Mouse (Mus musculus) right cerebral cortex, postnatal 4 days (tissue): ENCODE data around the gene Slc51a.

Experiments
- DNase-seq: peaks from one replicate; pipeline ENCODE4 v3.0.0-alpha.2; 2022

Slc51a gene

GRCm38 (mm10) chr16:32487234-32488111 lies at the start of gene Slc51a:
Gene Slc51a (minus strand): TSS chr16:32487879.
- DNase-seq, result no peak

DNA sequence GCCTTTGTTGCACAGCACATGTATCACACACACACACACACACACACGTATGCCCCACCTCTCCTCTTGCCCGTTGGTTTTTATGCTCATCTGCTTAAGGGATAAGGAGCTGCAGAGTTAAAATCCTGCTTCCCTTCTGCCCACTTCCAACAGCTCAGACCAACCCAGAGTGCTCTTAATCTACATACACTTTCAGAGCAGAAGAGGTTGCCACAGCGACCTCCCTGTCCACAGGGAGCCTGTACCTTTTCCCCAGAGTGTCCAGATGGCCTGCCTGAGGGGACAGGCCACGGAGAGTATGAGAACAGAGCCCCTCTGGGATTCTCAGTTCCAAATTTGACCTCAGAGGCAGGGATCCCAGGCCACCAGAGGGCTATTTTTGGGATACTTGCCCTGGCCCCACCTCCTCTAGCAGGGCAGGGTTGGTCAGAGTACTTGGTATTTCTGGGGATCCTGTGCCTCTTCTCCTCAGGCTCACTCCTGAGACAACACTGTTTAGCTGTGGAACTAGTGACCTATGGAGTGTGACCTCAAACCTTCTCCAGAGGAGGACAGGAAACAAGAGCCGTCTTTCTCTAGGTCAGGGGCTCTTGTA lies 47.6 kb upstream of the Slc51a start:
- DNase-seq, result no peak

DNA sequence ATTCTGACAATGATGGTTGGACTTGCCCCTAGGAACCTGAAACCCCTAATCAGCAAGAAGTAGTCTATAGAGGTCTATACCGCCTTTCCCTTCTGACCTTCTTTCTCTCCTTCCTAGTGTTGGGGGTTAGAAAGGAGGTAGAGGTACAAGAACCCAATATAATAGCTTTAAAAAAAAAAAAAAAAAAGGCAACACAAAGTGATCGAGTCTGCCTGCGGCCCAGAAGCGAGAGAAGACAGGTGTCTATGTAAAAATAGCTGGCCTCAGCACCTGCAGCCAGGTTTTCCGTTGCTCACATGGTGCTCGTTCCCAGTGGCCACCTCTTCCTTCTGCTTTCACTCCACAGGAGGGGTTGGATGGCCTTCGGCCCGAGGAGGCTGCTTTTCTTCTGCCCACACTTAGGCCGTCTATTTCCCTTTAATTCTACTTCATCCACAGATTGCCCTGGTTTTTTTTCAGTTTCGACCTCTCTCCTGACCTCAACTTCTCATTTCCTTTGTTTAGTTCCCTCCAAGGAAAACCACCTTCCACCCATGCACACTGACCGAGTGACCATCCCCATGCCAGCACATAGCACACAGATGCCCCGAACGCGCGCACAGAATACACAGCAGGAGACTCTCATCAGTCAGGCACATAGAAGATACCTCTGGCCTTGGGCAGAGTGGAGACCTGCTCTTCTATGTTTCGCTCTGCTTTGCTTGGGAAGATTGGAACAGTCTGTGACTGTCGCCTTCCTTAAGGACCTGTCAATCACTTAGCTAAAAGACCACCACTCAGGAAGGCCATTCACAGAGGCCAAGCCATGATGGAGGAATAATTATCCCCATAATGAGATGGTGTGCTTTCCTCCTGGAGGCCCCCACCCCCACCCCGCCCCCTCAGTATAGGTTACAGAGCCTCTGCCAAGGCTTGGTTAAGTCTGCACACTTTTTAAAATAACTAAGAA lies 45.5 kb upstream of the Slc51a start:
- no peak for DNase-seq

GRCm38 (mm10) chr16:32526906-32527305 lies 39.2 kb upstream of the Slc51a start:
- DNase-seq, result no peak

- no peak for DNase-seq
Measured at GRCm38 (mm10) chr16:32524244-32524615, 36.6 kb upstream of the Slc51a start.

DNA sequence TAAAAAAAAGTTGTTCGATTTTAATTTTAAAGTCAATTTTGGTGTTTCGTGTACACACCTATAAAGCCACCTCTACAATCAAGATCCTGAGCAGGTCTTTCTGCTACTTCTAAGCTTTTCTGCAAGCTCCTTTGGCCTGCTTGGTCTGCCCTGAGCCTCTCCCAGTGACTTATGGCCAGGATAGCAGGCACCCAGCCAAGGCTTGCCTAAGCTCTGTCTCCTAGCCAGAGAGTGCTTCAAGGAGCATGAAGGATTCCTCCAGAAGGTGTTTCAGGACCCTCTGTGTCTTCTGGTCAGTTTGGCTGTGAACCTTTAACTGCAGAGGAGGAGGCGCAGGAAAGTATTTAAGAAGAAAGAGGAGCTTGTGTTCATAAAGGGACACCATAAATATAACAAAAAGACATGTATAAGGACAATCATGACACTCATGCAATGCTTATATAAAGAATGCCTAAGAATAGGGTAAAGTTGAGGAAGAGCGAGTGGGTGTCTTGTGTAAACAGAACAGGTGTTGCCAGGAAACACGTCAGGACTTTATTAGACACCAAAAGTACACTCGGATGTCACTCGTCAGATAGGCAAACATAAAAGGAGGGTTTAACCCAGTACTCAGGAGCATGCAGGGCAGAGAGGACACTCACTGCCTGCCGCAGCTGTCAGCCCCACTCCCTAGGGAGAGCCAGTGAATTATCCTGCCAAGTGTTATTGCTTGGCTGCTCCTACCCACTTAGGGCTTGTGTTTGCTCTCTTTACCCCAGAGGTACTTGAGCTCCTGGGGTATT lies 36.0 kb upstream of the Slc51a start:
- no peak for DNase-seq

- no peak for DNase-seq
Measured at GRCm38 (mm10) chr16:32522578-32523194, 35.0 kb upstream of the Slc51a start.

DNA sequence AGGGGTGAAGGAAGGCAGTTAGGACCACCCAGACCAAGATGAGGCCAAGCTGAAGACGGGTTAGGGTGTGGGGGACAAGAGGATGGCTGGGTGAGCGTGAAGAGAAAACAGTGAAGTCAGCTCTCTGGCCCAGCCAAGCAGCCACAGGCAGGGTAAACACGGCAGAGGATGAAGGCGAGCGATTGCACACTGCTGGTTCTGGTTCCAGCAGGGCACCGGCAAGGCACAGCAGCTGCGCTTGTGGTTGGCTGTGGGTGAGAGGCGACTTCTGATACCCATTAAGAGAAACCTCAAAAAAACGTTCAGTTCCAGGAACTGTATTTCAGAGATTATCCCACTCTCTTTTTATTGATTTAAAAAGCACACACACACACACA lies 32.7 kb upstream of the Slc51a start:
- DNase-seq, result no peak

DNA sequence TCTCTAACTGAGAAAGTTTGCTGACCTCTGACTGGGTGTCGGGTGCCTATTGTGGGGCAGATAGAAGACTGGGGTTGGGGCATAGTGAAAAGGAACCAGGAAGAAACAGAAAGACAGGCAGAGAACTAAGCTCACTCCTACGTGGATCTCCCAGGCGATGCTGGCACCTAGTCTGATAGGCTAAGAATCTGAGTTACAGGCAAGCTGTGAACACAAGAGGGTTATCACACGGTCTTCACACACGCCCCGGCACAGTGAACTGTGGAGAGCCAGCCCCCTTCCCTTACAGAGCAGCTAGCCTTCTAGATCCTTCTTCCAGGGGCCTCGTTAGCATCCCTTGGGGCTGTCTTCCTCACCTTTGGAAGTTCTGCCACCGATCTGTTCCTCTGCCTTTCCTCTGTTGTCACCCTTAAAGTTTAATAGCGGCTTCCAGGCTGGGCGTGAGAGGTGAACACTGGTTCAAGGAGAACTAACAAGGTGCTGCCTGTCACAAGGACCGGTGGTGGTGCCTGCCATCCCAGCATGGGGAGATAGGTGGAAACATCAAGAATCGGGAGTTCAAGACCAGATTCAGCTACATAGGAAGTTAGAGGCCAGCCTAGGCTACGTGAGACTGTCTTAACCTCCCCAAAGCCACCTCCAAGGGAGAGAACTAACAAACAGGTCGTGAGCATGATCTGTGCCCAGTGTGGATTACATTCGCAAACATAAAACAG lies 32.1 kb upstream of the Slc51a start:
- DNase-seq, result no peak

GRCm38 (mm10) chr16:32517785-32518481 lies 30.3 kb upstream of the Slc51a start:
- DNase-seq, result no peak

DNA sequence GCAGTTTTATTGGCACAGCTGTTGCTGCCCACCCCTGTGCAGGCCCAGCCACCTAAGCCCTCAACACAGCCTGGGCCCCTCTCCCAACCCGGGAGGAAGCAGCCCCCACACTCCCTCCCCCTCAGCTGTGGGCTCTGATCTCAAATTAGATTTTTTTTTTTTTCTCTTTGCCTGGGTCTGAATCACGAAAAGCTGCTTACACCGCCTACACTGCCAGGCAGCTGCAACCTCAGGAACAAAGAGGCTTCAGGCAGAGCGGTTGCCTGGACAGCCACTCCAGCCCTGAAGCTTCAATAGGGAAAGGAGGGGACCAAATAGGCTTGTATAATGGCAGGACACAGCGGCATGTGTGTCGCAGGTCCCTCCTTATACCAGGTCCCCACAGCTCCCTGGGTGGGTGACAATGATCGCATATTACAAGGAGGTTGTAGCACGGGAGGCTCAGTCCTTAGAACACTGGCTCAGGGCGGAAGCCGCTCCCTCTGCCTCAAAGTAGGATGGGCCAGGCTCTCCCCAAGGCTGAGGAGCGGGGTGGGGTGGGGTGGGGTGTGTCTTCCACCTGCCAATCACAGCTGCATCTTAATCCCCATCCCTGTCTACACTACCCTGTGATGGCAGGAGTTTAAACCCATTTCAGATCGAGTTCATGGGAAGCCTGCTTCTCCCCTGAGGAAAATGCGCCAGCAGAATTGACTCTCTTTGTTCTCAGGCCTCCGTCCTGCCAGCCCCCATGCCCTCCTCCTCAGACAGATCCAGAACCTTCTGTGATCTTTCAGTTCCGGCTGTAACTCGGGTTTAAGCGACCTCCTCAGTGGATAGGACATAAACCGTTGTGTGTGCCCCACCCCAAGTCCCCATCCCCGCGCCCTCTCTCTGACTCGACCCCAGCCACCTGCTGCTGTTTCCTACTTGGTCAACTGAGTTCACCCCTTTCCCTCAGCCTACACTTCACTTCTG lies 28.6 kb upstream of the Slc51a start:
- DNase-seq, result peak; percentile 49

DNA sequence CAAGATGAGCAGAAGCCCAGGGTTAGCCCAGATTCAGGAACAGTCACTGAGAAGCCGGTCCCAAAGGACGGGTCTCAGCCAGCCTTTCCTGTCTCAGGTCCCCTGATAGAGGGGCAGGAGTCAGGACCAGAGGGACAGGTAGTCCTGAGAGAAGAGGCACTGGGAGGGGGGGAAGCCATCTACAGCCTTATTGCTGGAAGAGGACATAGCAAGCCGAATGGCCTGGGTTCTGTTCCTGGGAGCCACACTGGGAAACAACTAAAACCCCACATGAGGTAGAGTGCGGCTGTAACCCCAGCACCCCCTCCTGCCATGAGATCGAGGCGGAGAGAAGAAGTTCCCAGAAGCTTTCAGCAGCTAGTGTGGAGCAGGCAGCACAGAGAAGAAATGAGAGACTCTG lies 26.3 kb upstream of the Slc51a start:
- no peak for DNase-seq

GRCm38 (mm10) chr16:32513401-32513800 lies 25.7 kb upstream of the Slc51a start:
- no peak for DNase-seq

- DNase-seq, result no peak
Measured at GRCm38 (mm10) chr16:32512921-32513320, 25.2 kb upstream of the Slc51a start.

GRCm38 (mm10) chr16:32511827-32512490 lies 24.3 kb upstream of the Slc51a start:
- no peak for DNase-seq

- no peak for DNase-seq
Measured at GRCm38 (mm10) chr16:32511338-32511734, 23.7 kb upstream of the Slc51a start.

DNA sequence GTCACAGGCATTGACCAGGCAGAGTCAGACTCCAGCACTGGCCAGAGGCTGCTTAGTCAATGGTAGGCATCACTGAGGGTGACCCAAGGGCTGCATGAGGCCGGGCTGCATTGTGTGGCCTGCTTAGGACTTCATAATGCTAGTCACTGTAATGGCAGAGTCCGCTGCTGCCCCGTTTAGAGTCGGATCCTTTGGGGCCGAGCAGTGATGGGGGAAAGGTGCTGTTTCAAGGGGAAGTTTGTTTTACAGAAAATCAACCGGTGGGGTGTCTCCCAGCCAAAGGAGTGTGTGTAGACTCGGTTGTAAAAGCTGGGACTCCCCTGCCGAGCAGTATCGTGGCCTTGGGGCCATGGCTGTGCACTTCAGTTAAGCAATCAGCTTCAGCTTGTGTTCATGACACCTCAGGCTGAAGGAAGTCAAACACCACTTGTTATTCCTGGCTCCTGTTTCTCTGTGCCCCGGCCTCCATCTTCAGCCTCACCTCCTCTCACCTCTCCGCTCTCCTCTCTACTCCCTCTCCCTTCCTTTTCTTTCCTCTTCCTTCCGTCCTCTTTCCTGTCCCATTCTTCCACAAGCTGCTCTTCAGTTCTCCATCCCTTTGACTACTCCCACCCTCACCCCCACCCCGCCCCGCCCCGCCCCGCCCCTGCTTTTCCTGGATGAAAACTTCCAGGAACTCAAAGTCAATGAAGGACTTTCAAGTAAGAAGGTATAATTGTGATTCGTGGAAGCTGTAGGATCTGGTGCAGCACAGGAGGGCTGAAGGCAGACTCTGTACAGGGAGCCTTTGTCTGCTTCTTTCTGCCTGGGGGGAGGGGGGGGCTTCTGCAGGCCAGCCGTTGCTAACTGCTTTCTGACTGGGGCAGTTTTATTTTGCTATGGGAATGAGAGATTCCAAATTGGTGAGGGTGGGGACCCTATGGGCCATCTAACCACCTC lies 23.0 kb upstream of the Slc51a start:
- DNase-seq, result no peak
